Mouse (Mus musculus): ENCODE measurements around the gene Zfp866.
A peak's percentile ranks its signal among the peaks of the same experiment; 100 is the strongest.

Zfp866 gene

DNA sequence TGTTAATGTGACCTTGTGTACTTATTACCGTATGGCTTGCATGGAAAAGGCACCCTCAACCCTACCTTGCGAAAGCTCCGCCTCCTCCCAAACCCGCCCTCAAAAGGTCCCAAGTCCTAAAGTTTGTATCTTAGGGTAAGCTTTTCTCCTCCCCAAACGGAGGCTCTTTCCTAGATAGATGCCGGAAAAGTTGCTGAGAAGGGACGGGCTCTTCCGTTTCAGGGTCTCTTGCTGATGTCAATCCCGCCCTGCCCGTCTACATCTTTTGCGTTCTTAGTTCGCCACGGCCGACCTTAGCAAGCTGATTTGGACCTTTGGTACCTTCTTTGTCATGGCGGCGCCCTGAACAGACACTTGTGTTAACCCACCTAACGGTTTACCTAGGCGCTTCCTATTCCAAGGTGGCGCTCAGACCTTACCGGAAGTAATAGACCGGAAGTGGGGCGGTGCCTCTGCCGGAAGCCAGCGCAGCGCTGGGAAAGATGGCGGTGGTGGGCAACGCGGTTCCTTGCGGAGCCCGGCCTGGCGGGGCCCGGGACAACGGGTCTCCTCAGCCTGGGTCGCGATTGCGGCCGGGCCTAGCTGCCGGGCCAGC, at the start of gene Zfp866, which contains the start of gene Atp13a1:
Gene Zfp866 (minus strand): TSS at position 406 of the 595 bp plus-strand sequence.
Gene Atp13a1 (plus strand): TSS at position 391 of the 595 bp plus-strand sequence.
- peak; percentile 78 to 87 for DNase-seq (ENCODE audit: low spot score in 2 of 2)

DNA sequence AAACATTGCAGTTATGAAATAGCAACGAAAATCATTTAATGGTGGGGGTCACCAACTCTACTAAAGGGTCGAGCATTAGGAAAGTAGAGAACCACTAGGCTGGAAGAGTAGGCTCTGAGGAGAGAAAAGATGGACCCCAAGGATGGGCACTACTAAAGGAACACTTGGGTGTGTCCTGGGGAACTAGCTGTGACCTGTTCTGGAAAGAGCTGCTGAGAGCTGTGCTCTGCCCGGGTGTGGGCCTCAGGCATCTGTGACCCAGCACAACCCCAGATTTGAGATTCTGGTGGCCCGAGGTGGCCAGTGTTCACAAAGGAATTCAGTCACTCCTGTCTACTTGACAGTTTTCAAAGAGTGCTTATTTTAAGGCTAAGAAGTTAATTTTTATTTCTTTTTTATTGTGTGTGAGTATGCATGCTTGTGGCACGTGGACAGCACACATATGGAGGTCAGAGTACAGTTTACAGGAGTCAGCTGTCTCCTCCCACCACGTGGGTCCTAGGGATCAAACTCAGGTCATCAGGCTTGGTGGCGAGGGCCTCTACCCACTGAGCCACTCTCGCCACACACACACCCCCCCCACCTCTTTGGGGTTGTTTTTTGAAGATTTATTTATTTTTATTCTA, 46.2 kb upstream of the Zfp866 start:
- no peak for DNase-seq (ENCODE audit: low spot score in 2 of 2)

DNA sequence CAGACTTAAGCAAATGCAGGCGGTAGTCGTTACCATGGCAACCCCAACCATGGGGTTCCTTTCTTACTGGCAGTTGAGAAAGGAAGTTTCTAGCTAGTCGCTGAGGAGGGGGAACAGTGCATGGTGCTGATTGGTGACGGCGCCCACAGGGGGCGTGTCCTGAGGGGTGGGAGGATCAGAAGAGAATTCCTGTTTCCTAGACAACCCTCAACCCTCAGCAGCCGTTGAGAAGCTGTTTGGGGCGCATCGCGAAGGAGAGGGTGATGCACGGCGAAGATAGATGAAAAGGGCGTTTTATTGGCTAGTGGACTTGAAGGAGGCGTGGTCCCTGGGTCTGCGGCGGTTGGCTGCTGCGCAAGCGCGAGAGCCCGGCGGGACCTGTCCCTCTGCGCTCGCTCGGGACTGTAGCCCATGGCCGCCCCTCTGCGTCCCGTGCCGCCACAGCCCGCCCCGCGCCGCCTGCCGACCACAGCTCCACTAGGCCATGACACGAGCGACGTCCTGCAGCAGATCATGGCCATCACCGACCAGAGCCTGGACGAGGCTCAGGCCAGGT, 41.4 kb upstream of the Zfp866 start, which contains the start of gene Pbx4:
Gene Pbx4 (plus strand): TSS at position 194 of the 556 bp plus-strand sequence.
- DNase-seq (ENCODE audit: low spot score in 2 of 2) = peak; percentile 70 to 78

DNA sequence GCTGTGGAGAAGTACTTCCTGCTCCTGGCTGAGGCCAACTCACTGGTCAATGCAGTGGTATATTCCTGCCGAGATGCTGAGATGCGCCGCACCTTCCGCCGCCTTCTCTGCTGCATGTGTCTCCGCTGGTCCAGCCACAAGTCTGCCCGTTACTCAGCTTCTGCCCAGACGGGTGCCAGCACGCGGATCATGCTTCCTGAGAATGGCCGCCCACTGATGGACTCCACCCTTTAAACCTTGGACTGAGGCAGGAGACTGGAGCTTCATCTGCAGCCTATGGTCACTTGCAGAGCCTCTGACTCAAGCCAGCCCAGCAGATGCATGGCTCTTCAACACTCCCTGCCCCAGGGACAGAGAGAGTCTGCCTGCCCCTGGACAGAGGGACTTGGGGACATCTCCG, 35.4 kb upstream of the Zfp866 start:
- no peak for DNase-seq (ENCODE audit: low spot score in 2 of 2)

DNA sequence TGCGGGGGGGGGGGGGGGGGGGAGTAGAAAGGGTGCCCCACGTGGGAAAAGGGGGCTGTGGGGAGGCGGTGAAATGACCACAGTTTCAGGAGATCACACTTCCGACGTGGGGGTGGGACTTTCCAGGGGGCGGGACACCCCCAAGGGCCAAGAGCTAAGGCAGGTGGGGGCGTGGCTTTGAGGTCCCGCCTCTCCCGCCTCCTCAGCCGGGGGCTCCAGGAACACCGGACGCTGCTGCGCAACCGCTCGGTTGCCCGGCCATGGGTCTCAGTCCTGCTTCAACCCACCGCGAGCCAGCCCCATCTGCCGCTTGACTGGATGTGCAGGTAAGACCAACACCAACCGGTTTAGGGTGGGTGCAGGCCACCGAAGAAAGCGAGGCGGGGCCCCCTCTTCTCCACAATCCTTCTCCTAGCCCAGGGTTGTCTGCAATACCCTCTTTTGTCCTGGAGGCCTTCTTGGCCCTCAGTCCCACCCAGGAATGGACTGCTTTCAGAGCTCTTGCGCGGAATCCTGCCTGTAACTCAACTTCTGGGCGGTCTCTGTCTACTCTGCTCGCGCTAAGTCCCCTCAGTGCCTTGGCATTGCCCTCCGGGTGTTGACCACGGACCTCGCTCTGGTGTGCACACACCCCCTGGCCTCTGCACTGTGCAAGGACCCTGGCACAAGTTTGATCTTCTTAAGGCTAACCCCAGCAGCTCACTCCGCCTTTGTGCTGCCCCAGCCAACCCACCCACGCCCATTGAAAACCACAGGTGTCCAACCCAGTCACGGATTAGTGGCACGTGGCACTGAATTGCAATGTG, 31.6 kb upstream of the Zfp866 start, which contains the start of gene Lpar2:
Gene Lpar2 (plus strand): TSS at position 44 of the 806 bp plus-strand sequence.
- peak in 1 of 2 experiments; percentile 38 for DNase-seq (ENCODE audit: low spot score in 2 of 2)

DNA sequence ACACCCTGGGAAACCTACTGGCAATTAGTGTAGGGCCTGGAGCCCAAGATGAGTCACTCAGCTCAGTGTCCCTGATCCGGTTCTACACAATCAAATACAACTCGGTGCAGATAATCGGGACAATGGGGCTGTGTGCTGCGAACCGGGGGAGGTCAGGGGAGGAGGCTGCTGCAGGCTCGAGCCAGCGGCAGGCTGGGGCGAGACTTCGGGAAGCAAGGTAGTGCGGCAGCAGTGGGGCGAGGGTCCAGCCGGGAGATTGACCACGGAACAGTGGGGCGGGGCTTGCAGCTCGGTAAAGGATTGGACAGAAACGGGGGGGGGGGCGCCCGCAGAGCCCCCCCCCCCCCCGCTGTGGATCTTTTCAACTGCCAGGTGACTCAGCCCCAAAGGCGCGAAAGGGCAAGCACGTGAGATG, 31.0 kb upstream of the Zfp866 start:
- no peak for DNase-seq (ENCODE audit: low spot score in 2 of 2)

DNA sequence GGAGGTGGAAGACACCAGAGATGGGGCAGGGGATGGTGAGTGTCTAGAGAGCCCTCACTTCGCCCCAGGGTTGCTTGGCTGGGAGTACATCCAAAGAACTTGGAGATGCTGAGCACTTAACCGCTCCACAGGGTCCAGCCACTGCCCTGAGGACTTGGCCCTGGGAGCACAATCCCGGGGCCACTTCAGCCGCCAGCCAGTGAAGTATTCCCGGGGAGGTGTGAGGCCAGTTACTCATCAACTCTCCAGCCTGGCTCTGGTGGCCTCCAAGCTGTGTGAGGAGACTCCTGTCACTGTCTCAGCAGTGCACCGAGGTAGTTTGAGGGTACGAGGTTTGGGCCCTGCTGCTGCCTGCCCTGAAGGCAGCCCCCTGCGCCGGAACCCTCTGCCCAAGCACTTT, 29.5 kb upstream of the Zfp866 start:
- no peak for DNase-seq (ENCODE audit: low spot score in 2 of 2)

DNA sequence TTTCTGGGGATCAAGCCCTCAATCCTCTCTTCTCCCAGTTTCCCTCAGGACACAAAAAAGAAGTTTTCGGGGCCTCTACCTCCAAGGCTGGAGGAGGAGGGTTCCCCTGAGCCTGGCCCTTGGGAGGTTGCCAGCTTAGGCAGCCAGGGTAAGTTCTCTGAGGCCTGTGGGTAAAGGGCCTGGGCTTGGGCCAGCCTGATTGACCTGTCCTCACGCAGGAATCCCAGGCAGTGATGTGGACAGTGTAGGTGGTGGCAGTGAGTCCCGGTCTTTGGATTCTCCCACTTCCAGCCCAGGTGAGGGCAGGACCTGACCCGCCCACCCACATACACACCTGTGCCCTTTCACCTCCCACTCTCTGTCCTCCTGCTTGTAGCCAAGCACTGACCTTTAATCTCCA, 24.4 kb upstream of the Zfp866 start:
- no peak for DNase-seq (ENCODE audit: low spot score in 2 of 2)

DNA sequence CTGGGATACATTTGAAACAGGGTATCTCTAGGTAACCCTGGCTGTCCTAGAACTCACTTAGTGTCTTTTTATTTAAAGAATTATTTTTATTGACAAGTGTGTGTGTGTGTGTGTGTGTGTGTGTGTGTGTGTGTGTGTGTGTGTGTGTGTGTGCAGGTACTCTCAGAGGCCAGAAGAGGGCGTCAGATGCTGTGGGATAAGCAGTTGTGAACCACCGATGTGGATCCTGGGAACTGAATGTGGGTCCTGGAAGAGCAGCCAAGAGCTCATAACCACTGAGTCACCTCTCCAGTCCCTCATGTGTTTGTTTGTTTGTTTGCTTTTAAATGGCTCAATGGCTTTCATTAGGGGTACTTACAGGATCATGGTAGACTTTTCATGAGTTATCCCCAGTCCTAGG, 23.9 kb upstream of the Zfp866 start:
- DNase-seq (ENCODE audit: low spot score in 2 of 2) = no peak

DNA sequence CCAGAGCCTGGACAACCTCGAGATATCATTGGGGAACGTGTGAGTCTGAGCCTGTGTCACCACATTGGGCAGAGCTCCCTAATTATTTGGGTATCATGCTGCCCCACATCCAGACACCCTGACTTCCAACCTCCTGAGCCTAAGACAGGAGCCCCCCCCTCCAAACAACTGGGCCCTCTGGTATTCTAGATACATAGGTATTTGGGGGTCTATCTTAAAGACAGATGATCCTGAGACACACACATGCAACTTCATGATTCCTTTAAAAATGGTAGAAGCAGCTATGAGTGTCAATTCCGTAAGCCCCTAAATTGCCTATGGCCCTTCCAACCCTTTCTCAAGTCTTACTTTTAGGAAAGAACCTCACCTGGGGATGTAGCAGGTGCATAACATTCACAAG, 18.8 kb upstream of the Zfp866 start:
- DNase-seq (ENCODE audit: low spot score in 2 of 2) = no peak

DNA sequence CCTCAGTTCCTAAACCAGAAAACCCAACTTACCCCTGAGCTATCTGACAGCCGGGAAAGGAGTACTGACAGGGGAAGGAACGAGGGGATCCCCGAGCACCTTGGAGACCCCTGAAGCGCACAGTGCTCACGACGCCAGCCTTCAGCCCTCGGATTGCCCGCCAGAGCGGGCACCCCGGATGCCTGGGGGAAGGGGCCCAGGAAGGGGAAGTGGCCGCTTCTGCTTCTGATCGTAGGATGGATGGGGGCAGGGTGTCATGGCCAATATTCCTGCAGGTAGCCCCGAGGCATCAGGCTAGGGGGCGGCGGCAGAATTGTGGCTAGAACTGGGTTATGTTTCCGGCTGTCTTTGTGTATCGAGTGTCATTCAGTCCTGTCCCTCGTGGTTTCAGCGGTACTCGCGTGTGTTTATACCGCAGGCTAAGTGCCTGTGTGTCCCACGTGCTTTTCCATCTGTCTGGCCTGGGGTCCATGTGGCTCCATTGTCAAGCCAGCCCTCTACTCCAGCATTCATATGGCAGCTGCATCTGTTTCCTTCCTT, 18.0 kb upstream of the Zfp866 start:
- peak; percentile 33 to 44 for DNase-seq (ENCODE audit: low spot score in 2 of 2)

DNA sequence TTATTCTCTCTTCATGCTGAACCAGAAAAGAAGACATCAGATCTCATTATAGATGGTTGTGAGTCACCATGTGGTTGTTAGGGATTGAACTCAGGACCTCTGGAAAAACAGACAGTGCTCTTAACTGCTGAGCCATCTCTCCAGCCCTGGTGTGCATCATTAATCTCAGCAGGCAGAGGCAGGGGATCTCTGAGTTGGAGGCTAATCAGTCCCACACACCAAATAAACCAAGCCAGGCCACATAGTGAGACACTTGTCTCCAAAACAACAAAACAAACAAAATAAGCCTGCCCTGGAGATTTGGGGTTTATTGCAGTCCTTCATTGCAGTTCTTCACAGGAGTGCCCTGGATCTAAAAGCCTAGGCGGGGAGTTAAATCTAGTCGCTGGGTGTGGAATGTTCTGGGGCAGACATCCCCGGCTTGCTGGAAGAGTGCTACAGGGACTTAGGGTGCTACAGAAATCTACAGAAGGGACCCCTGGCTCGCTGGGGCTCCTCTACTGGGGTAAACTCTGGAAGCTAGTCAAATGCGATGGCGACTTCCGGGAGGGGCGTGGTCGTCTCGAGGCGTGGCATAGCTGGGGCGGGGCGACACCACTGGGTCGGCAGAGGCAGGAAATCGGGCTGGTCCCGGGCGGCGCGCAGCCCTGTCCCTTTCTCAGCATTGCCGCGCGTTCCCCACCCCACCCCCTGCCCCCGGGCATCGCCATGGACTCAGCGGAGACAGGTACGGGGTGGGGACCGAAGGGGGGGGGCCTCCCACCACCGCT, 17.3 kb upstream of the Zfp866 start, which contains the start of gene Gmip:
Gene Gmip (plus strand): TSS at position 586 of the 770 bp plus-strand sequence.
- DNase-seq (ENCODE audit: low spot score in 2 of 2) = peak; percentile 79 to 85

DNA sequence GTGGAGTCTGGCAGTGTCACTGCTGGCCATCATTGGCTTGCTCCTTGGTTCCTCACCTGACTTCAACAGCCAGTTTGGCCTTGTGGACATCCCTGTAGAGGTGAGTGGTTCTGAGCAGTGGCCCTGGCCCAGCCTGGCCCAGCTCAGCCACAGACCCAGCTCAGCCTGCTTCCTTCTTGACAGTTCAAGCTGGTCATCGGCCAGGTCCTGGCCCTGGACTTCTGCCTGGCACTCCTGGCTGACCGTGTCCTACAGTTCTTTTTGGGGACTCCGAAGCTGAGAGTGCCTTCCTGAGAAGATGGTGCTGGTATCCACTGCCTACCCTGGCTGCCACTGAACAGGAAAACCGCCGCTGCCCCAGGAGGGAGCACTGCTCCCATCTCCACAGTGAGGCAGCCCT, 16.3 kb upstream of the Zfp866 start:
- no peak for DNase-seq (ENCODE audit: low spot score in 2 of 2)

DNA sequence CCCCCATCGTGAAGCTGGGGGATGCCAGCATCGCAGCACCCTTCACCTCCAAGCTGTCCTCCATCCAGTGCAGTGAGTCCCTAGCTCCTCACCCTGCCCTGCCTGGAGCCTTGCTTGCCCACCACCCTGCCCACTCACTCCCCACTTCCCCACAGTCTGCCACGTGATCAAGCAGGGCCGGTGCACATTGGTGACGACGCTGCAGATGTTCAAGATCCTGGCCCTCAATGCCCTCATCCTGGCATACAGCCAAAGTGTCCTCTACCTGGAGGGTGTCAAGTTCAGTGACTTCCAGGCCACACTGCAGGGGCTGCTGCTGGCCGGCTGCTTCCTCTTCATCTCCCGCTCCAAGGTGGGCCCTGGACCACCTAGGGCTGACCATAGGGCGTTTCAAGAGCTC, 14.5 kb upstream of the Zfp866 start:
- peak in 1 of 2 experiments; percentile 4 for DNase-seq (ENCODE audit: low spot score in 2 of 2)

DNA sequence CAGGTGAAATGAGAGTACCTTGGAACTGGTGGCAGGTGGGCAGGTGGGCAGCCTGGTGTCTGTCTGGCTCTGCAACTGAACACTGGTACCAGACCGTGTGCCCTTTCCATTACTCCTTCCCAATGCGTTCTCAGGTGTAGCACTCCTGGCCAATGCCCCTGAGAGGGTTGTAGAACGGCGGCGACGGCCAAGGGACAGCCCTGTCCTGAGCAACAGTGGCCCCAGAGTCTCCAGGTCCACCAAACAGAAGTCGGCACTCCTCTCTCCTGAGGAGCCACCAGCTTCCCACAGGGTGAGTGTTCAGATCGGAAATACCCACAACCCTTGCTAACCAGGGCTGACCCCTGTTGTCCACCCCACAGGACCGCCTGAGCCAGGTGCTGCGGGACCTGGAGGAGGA, 14.1 kb upstream of the Zfp866 start:
- DNase-seq (ENCODE audit: low spot score in 2 of 2) = peak; percentile 0 to 6

DNA sequence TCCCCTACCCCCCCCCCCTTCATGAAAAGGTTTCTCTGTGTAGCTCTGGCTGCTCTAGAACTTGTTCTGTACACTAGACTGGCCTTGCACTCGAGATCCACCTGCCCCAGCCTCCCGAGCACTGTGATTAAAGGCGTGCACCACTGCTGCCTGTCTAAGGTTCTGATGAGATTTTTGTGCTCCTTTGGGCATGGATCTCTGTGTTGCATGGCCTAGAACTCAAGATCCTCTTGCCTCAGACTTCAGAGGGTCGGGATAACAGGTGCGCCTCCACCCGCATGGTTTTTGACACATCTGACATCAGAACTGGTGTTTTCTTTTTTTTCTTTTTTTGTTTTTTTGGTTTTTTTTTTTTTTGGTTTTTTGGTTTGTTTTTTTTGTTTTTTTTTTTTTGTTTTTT, 13.6 kb upstream of the Zfp866 start:
- peak in 1 of 2 experiments; percentile 1 for DNase-seq (ENCODE audit: low spot score in 2 of 2)

DNA sequence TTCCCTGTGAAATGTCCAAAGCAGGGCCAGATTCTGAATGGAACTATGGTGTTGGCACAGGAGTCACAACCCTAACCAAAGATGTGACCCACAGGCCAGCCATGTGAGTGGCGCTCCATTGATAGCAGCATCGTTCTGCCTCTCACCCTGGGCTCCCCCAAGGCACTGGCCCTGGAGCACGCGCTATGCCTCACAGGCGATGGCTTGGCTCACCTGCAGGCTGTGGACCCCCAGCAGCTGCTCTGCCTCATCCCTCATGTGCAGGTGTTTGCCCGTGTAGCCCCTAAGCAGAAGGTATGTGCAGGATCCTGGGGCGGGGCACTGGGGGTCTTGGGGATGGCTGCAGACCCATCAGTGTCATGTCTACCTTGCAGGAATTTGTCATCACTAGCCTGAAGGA, 12.4 kb upstream of the Zfp866 start:
- DNase-seq (ENCODE audit: low spot score in 2 of 2) = peak; percentile 0 to 3

DNA sequence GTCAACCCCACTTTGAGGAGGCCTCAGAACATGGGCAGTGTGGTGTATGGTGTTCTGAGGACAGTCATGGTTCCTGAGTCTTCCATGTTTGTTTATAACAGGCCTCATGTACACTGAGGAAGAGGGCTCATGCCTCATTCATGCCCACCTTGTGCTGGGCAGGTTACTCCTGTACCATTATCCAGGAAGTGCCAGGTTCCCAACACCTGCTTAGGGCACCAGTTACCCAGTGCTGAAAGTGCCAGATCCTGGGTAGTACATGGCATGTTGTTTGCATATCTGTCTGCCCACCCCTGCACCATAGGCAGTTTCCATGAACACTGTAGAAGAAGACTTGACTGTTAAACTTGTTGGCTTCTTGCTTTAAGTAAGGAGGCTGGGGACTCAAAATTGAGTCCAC, 11.2 kb upstream of the Zfp866 start:
- peak in 1 of 2 experiments; percentile 4 for DNase-seq (ENCODE audit: low spot score in 2 of 2)

DNA sequence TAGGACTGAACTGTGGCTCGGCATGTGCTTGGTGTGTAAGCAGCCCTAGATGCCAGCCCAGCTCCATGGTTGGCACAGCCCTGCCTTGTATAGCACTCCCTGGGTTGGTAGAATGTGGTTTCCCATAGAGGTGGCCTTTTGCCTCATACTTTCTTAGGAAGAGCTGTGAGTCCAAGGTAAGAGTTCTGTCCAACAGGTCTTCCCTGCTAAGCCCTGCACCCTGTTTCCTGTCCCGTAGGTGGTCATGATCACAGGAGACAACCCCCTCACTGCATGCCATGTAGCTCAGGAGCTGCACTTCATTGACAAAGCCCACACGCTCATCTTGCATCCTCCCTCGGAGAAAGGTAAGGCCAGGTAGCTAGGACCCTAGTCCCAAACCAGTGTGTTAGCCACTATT, 10.8 kb upstream of the Zfp866 start:
- DNase-seq (ENCODE audit: low spot score in 2 of 2) = peak; percentile 0 to 1

DNA sequence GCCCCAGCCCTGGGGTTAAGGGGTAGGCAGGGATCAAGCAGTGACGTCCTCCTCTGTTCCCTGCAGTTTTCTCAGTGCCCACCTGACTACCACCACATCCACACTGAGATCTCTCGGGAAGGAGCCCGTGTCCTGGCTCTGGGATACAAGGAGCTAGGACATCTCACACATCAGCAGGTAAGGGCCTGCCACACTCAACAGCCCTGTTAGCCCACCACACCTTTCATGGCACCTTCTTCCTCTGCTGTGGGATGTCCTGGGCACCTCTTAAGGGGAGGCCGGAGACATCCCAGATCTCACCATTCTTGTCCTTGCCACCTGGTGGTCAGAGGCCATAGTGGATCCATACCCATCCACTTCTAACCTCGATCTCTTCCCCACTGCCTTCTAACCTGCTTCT, 9.0 kb upstream of the Zfp866 start:
- DNase-seq (ENCODE audit: low spot score in 2 of 2) = peak in 1 of 2 experiments; percentile 0

DNA sequence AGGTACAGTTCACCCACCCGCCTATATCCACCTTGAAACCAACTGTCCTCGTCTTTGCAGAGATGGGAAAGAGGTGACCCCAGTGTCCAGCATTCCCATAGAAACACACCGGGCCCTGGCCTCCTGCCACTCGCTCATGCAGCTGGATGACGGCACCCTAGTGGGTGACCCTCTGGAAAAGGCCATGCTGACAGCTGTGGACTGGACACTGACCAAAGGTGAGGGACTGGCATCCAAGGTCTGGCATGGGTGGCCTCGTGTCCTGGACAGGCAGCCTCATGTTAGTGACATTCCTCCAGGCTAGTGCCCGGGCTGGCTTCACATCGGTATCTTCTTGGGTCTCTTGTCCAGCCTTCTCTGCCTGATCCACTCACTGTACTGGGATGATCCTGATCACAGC, 8.3 kb upstream of the Zfp866 start:
- peak in 1 of 2 experiments; percentile 0 for DNase-seq (ENCODE audit: low spot score in 2 of 2)

Data from spleen, postnatal 14 days (tissue).